Comparison of ENCODE assay signal across 8 mouse cellular contexts in the genomic region with DNA sequence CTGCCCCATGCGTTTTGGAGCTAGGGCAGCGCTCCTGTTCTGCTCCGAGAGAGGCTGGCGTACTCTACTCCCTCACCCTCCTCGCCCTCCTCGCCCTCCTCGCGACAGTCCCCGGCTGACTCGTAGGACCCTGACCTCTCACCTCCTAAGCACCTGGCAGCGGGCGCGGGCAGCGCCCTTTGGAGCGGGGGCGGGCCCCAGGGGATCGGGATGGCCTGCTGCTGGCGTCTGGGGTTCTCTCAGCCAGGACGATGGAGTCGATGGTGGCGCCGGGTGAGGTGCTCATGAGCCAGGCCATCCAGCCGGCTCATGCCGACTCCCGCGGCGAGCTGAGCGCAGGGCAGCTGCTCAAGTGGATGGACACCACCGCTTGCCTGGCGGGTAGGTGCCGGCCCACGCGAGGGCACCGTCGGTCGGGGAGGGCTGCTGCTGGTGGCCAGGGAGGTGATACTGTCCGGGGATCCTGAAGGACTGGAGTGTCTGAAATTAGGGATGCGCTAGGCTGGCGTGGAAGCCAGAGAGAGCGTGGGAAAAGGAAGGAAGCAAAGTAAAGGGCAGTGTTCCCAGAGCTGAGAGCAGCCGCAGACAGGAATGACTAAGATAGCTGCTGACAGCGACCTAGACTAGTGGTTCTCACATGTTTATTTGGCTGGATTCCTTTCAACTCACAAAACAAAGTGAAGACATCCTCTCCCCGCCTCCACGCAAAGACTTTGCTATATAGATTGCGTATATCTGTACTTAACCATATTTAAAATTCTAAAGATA. TPM values are rescaled to one million over a fixed set of nuclear protein-coding genes. Genes with fewer than 3 reads are reported as not detected.
DNase-seq lines count a peak whose midpoint lies in the region; ATAC-seq and TF ChIP-seq lines count a peak whose summit lies in the region.

Gene Acot12 (plus strand): TSS at position 233 of the 768 bp plus-strand sequence.

- peaks cover 25% of the 10 kb centered on the region for H3K27me3 ChIP-seq in erythroblast, embryonic 14.5 days (ENCODE audit: control insufficient read depth)
- peaks cover 30% of the 10 kb centered on the region for H3K27me3 ChIP-seq in forebrain, embryonic 10.5 days (ENCODE audit: poor library complexity, severe bottlenecking)
- H3K27me3 ChIP-seq in midbrain, embryonic 13.5 days = peaks cover 14% of the 10 kb centered on the region; the same call in 1 of the 2 replicates
- no peaks in the 10 kb centered on the region for H3K27me3 ChIP-seq in testis, adult 2 months (ENCODE audit: control insufficient read depth, insufficient read depth, low read length)

- no peak for ATAC-seq in erythroblast, adult 5-6 weeks (replicated peaks; ENCODE audit: low FRiP score, poor library complexity, severe bottlenecking)
- ATAC-seq in midbrain, embryonic 13.5 days = peak; percentile 86

- H3K36me3 ChIP-seq in erythroblast, embryonic 14.5 days (ENCODE audit: control insufficient read depth) = no peaks in the 10 kb centered on the region
- H3K36me3 ChIP-seq in forebrain, embryonic 10.5 days (replicated peaks) = no peaks in the 10 kb centered on the region
- no peaks in the 10 kb centered on the region for H3K36me3 ChIP-seq in midbrain, embryonic 13.5 days
- H3K36me3 ChIP-seq in testis, adult 2 months (ENCODE audit: control insufficient read depth, insufficient read depth, low read length) = no peaks in the 10 kb centered on the region

- peak within 1 kb of the TSS; percentile 65 for H3K9ac ChIP-seq in midbrain, embryonic 13.5 days (replicated peaks)

- no peaks in the 10 kb centered on the region for H3K9me3 ChIP-seq in erythroblast, embryonic 14.5 days (ENCODE audit: control insufficient read depth, low read length)
- H3K9me3 ChIP-seq in forebrain, embryonic 10.5 days = no peaks in the 10 kb centered on the region
- H3K9me3 ChIP-seq in midbrain, embryonic 13.5 days = no peaks in the 10 kb centered on the region

- peak within 1 kb of the TSS; percentile 86 for H3K4me2 ChIP-seq in midbrain, embryonic 13.5 days (replicated peaks)

- TF ChIP-seq POLR2A in brain, embryonic 14.5 days (IDR thresholded peaks at IDR 0.05; ENCODE audit: borderline replicate concordance, extremely low read depth, insufficient read depth, insufficient read length, poor library complexity, severe bottlenecking) = no peak
- TF ChIP-seq POLR2A in testis, adult 2 months (IDR thresholded peaks at IDR 0.05; ENCODE audit: control insufficient read depth, low read depth, low read length) = no peak

- peak within 1 kb of the TSS; percentile 77 for H3K27ac ChIP-seq in forebrain, embryonic 10.5 days
- H3K27ac ChIP-seq in midbrain, embryonic 13.5 days = no peak within 1 kb of the TSS
- no peak within 1 kb of the TSS for H3K27ac ChIP-seq in testis, adult 2 months (ENCODE audit: control insufficient read depth, insufficient read depth, low read depth, low read length)

- no peaks in the 10 kb centered on the region for H3K4me1 ChIP-seq in erythroblast, embryonic 14.5 days (ENCODE audit: control insufficient read depth)
- H3K4me1 ChIP-seq in forebrain, embryonic 10.5 days = peaks cover 9% of the 10 kb centered on the region
- H3K4me1 ChIP-seq in midbrain, embryonic 13.5 days (replicated peaks) = peaks cover 12% of the 10 kb centered on the region
- H3K4me1 ChIP-seq in testis, adult 2 months (ENCODE audit: control insufficient read depth, insufficient read depth, low read length) = peaks cover 3% of the 10 kb centered on the region

- TF ChIP-seq CTCF in brain, embryonic 14.5 days (IDR thresholded peaks at IDR 0.05; ENCODE audit: borderline replicate concordance, extremely low read depth, insufficient read depth, insufficient read length) = no peak
- no peak for TF ChIP-seq CTCF in testis, adult 2 months (IDR thresholded peaks at IDR 0.05; ENCODE audit: control insufficient read depth, insufficient read depth, insufficient replicate concordance, low read depth, low read length)

- WGBS in forebrain, embryonic 10.5 days = 9% methylated on average over 45 of the region's 45 CpGs
- 9% methylated on average over 45 of the region's 45 CpGs for WGBS in midbrain, embryonic 13.5 days

- DNase-seq in brain, embryonic 14.5 days (ENCODE audit: low read depth) = peak; percentile 45
- peak; percentile 40 for DNase-seq in forebrain, embryonic 10.5 days (ENCODE audit: extremely low spot score, low spot score)
- peak; percentile 9 to 37 for DNase-seq in heart, postnatal 36 days
- DNase-seq in left cerebral cortex, postnatal 14 days (ENCODE audit: low spot score in 2 of 2) = peak; percentile 18 to 48

- intact Hi-C loops in heart, postnatal 36 days (cut with DNase I) = no loop called here
- intact Hi-C loops in left cerebral cortex, postnatal 14 days (cut with DNase I) = no loop called here

- peak within 1 kb of the TSS; percentile 50 for H3K4me3 ChIP-seq in erythroblast, embryonic 14.5 days (replicated peaks)
- H3K4me3 ChIP-seq in forebrain, embryonic 10.5 days = peak within 1 kb of the TSS; percentile 61
- H3K4me3 ChIP-seq in midbrain, embryonic 13.5 days (replicated peaks) = peak within 1 kb of the TSS; percentile 47
- H3K4me3 ChIP-seq in testis, adult 2 months (ENCODE audit: control insufficient read depth, low read depth, low read length) = peak within 1 kb of the TSS; percentile 74

RNA-seq across cellular contexts. Expression of gene Acot12, which starts in this region (rescaled TPM):
- polyA plus RNA-seq in erythroblast, embryonic 14.5 days (2012) = not detected in 2 replicates
- total RNA-seq in erythroblast, adult 5-6 weeks (2015; ENCODE audit: low replicate concordance) = not detected in 2 replicates
- total RNA-seq in erythroblast, adult 5-6 weeks (2017; ENCODE audit: low replicate concordance) = not detected in 2 replicates
- polyA plus RNA-seq in brain, embryonic 14.5 days (2012; rRNA removed) = 0.11 TPM in 2 replicates
- polyA plus RNA-seq in forebrain, embryonic 10.5 days (2016; fragmentation: Nextera tagmentation; extraction: Ambion mirVana) = not detected in 2 replicates
- total RNA-seq in heart, postnatal 36 days (2021) = not detected
- total RNA-seq in left cerebral cortex, postnatal 14 days (2021) = under 1 TPM; 0.15 to 0.27 TPM
- polyA plus RNA-seq in midbrain, embryonic 13.5 days (2015; fragmentation: Nextera tagmentation; extraction: Ambion mirVana) = not detected in 2 replicates
- polyA plus RNA-seq in testis, adult 2 months (2012; rRNA removed) = 8.3 and 10.9 TPM in 2 replicates

Comparison
In these comparisons a context has a peak if more than half of its experiments do, and no peak if none do; other contexts are left out.
1. Peak in DNase-seq in brain, embryonic 14.5 days; RNA of the gene not detected or under 1 TPM.
2. Peak in DNase-seq, H3K4me3 ChIP-seq and H3K27ac ChIP-seq in forebrain, embryonic 10.5 days; RNA of the gene not detected or under 1 TPM.
3. Peak in DNase-seq in heart, postnatal 36 days; RNA of the gene not detected or under 1 TPM.
4. Peak in DNase-seq in left cerebral cortex, postnatal 14 days; RNA of the gene not detected or under 1 TPM.
5. Peak in ATAC-seq, H3K4me3 ChIP-seq, H3K9ac ChIP-seq and H3K4me2 ChIP-seq in midbrain, embryonic 13.5 days; RNA of the gene not detected or under 1 TPM.